Mouse (Mus musculus): ENCODE results near the gene Slc35f6.
"Not testable (repeated sequence)": the region's sequence is repeated elsewhere in the genome, so short reads cannot be mapped to it uniquely, and the experiment has no call there.

The Slc35f6 gene

DNA sequence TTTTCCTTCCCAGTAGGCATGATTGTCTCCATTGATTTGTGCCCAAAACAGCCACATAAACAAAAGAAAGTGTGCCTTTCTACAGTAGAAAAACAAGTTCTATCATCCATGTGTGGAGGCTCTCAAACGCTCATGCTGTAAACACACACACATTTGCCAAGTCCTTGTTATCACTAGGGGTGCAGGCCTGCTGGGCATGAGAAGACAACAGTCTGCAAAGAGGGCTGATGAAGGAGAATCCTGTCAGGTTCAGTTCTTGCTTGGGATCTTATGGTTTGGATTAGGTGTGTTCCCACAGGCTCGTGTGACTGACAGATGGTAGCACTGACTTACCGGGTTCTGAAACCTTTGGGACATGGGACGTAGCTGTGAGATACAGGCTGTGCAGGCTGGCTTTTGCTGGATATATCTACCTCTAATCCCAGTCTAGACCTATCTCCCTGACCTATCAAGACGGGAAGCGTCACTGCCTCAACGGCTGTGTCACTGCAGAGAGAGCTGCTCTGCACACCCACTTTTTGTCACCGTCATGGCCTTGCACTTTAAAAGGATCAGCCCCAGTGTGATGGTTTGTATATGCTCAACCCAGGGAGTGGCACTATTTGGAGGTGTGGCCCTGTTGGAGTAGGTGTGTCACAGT is 52.7 kb downstream of the Slc35f6 start:
- no peak for DNase-seq (ENCODE audit: low spot score in 2 of 2)

DNA sequence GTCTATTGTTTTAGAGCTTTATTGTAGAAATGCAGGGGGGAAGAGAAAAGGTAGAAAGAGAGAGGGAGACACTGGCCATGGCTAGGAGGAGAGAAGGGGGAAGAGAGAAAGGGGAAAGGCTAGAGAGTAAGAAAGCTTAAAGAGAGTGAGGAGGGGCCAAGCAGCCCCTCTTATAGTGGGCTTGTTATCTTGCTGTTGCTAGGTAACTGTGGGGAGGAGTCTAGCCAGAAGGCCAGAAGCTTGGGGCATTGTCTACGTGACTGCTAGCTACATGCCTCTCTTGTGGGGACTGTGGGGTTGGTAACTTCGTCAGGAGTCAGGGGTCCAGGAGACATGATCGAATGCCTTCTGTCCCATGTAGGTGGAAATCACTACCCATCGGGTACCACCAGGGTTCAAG is 53.6 kb downstream of the Slc35f6 start:
- not testable (repeated sequence) for DNase-seq (ENCODE audit: low spot score in 2 of 2)

DNA sequence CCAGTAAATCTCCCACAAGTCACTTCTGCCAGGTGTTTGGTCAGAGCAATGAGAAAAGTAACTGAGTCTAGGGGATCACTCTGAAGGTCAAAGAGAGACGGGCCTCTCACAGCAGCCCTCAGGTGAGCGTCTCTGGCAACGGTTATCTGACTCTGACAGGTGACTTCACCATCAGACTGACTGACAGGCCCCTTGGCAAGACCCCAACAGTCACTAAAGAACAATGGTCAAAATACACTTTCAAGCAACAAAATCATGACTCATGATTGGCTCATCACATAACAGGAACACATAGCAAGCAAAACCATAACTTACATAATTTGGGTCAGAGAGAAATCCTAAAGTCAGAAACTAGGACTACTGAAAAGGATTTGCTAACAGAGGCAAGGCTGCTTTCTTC is 54.1 kb downstream of the Slc35f6 start:
- no peak for DNase-seq (ENCODE audit: low spot score in 2 of 2)
